In genomic region chr2:119189029-119189710, GRCm38 (mm10) we compare ENCODE assay signal across 1 mouse cellular context.
TF ChIP-seq lines count a peak whose summit lies in the region.

No protein-coding gene starts in this region.

TF ChIP-seq in C2C12, 6 proteins besides CTCF, POLR2A, EP300 and RAD21:
- no peak for TF ChIP-seq MAX (IDR thresholded peaks at IDR 0.05)
- TF ChIP-seq USF1 (IDR thresholded peaks at IDR 0.05; ENCODE audit: low read depth) = no peak
